Mouse (Mus musculus): ENCODE results near the gene Tatdn2. TPM values are rescaled to one million over a fixed set of nuclear protein-coding genes. Genes with fewer than 3 reads are reported as not detected.
A peak's percentile ranks its signal among the peaks of the same experiment; 100 is the strongest.

Tatdn2 gene
- polyA plus RNA-seq, 1 experiment from 2014 or later: 0.93 TPM

GRCm38 (mm10) chr6:113656847-113657246 is 40.0 kb upstream of the Tatdn2 start:
- H3K4me1 ChIP-seq (ENCODE audit: control insufficient read depth, insufficient read depth, low read length): peaks cover 20% of the 10 kb centered on the region
- H3K36me3 ChIP-seq (ENCODE audit: control insufficient read depth, insufficient read depth, low read length): no peaks in the 10 kb centered on the region
- no peak overlapping the region for H3K4me3 ChIP-seq (ENCODE audit: low read depth, low read length)
- no peak overlapping the region for H3K9ac ChIP-seq (ENCODE audit: low read depth, low read length)
- H3K27me3 ChIP-seq (ENCODE audit: control insufficient read depth, insufficient read depth, low read length): no peaks in the 10 kb centered on the region
- H3K9me3 ChIP-seq (replicated peaks; ENCODE audit: control insufficient read depth, low read length): no peaks in the 10 kb centered on the region
- WGBS (ENCODE audit: insufficient replicate concordance): 86% methylated on average over 6 of the region's 6 CpGs
- no peak overlapping the region for H3K27ac ChIP-seq (ENCODE audit: low read depth, low read length)
- H3K4me2 ChIP-seq: no peak overlapping the region
- ATAC-seq (replicated peaks; ENCODE audit: insufficient number of reproducible peaks, low FRiP score, low TSS enrichment): no peak

GRCm38 (mm10) chr6:113658226-113658625 is 38.6 kb upstream of the Tatdn2 start:
- no peaks in the 10 kb centered on the region for H3K27me3 ChIP-seq (ENCODE audit: control insufficient read depth, insufficient read depth, low read length)
- peaks cover 21% of the 10 kb centered on the region for H3K4me1 ChIP-seq (ENCODE audit: control insufficient read depth, insufficient read depth, low read length)
- H3K4me3 ChIP-seq (ENCODE audit: low read depth, low read length): no peak overlapping the region
- no peaks in the 10 kb centered on the region for H3K9me3 ChIP-seq (replicated peaks; ENCODE audit: control insufficient read depth, low read length)
- 59% methylated on average over 3 of the region's 3 CpGs for whole genome bisulfite sequencing (ENCODE audit: insufficient replicate concordance)
- no peak overlapping the region for H3K9ac ChIP-seq (ENCODE audit: low read depth, low read length)
- H3K27ac ChIP-seq (ENCODE audit: low read depth, low read length): no peak overlapping the region
- ATAC-seq (replicated peaks; ENCODE audit: insufficient number of reproducible peaks, low FRiP score, low TSS enrichment): no peak
- no peak overlapping the region for H3K4me2 ChIP-seq
- no peaks in the 10 kb centered on the region for H3K36me3 ChIP-seq (ENCODE audit: control insufficient read depth, insufficient read depth, low read length)

GRCm38 (mm10) chr6:113659648-113660491 is 37.0 kb upstream of the Tatdn2 start:
- Histone ChIP-seq H3K27me3 (ENCODE audit: control insufficient read depth, insufficient read depth, low read length) (no peaks in the 10 kb centered on the region), H3K36me3 (ENCODE audit: control insufficient read depth, insufficient read depth, low read length) (no peaks in the 10 kb centered on the region), H3K4me2 (peak overlapping the region; percentile 22; the same call in 1 of the 2 replicates), H3K9me3 (replicated peaks; ENCODE audit: control insufficient read depth, low read length) (no peaks in the 10 kb centered on the region), H3K4me1 (ENCODE audit: control insufficient read depth, insufficient read depth, low read length) (peaks cover 21% of the 10 kb centered on the region), H3K4me3 (ENCODE audit: low read depth, low read length) (no peak overlapping the region), H3K9ac (ENCODE audit: low read depth, low read length) (no peak overlapping the region), H3K27ac (ENCODE audit: low read depth, low read length) (peak overlapping the region; percentile 22; the same call in 1 of the 2 replicates)
- WGBS (ENCODE audit: insufficient replicate concordance): 57% methylated on average over 8 of the region's 8 CpGs
- ATAC-seq (replicated peaks; ENCODE audit: insufficient number of reproducible peaks, low FRiP score, low TSS enrichment): no peak

DNA sequence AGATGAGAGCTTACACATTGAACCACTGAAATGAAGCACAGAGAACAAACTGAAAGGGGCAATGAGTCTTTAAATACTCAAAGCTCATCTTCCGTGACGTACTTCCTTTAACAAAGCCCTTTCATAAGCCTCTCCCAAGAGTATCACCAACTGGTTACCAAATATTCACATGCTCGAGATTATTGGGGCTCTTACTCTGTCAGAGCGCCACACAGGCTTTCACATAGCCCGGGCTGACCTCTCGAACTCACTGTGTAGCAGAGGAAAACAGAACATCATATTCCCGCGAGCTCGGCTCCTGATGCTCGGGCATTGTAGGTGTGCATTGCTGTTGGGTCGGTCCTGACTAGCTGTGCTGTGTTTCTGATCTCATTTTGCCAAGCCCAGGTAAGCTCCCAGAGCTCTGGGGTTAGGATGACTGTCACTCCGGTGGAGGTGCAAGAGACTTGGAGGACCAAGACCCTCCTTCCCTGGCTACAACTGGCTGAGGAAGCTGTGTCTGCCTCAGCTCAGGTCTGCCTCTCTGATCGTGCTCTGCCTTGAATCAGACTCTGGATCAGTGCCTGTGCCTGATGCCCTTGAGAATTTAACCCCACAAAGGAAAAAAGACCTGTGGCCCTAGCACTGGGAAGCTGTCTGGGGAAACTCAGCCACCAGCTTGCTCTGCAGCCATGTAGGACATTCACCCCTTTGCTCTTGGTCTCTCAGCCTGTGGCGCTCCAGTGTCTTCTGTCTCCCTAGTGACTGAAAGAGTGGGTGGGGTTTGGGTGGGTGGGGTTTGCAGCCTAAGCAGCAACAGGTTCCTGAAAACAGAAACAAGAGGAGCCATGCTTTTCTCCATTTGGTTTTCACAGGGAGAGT is 36.1 kb upstream of the Tatdn2 start:
- H3K9me3 ChIP-seq (replicated peaks; ENCODE audit: control insufficient read depth, low read length): no peaks in the 10 kb centered on the region
- 0 out of 2 replicates have a peak overlapping the region, but pooled peaks have one; percentile 22 for H3K27ac ChIP-seq (ENCODE audit: low read depth, low read length)
- no peaks in the 10 kb centered on the region for H3K27me3 ChIP-seq (ENCODE audit: control insufficient read depth, insufficient read depth, low read length)
- no peak overlapping the region for H3K4me3 ChIP-seq (ENCODE audit: low read depth, low read length)
- no peak overlapping the region for H3K4me2 ChIP-seq
- ATAC-seq (replicated peaks; ENCODE audit: insufficient number of reproducible peaks, low FRiP score, low TSS enrichment): no peak
- WGBS (ENCODE audit: insufficient replicate concordance): 61% methylated on average over 14 of the region's 14 CpGs
- peaks cover 21% of the 10 kb centered on the region for H3K4me1 ChIP-seq (ENCODE audit: control insufficient read depth, insufficient read depth, low read length)
- H3K36me3 ChIP-seq (ENCODE audit: control insufficient read depth, insufficient read depth, low read length): no peaks in the 10 kb centered on the region
- H3K9ac ChIP-seq (ENCODE audit: low read depth, low read length): no peak overlapping the region

GRCm38 (mm10) chr6:113661353-113662241 is 35.3 kb upstream of the Tatdn2 start:
- Histone ChIP-seq H3K27me3 (ENCODE audit: control insufficient read depth, insufficient read depth, low read length) (no peaks in the 10 kb centered on the region), H3K4me1 (ENCODE audit: control insufficient read depth, insufficient read depth, low read length) (peaks cover 21% of the 10 kb centered on the region), H3K4me3 (ENCODE audit: low read depth, low read length) (no peak overlapping the region), H3K36me3 (ENCODE audit: control insufficient read depth, insufficient read depth, low read length) (no peaks in the 10 kb centered on the region), H3K4me2 (no peak overlapping the region), H3K9ac (ENCODE audit: low read depth, low read length) (no peak overlapping the region; the same call in 1 of the 2 replicates), H3K27ac (ENCODE audit: low read depth, low read length) (0 out of 2 replicates have a peak overlapping the region, but pooled peaks have one; percentile 22), H3K9me3 (replicated peaks; ENCODE audit: control insufficient read depth, low read length) (no peaks in the 10 kb centered on the region)
- WGBS (ENCODE audit: insufficient replicate concordance): 59% methylated on average over 12 of the region's 12 CpGs
- ATAC-seq (replicated peaks; ENCODE audit: insufficient number of reproducible peaks, low FRiP score, low TSS enrichment): no peak

GRCm38 (mm10) chr6:113662964-113663700 is 33.7 kb upstream of the Tatdn2 start:
- Histone ChIP-seq H3K4me2 (no peak overlapping the region), H3K36me3 (ENCODE audit: control insufficient read depth, insufficient read depth, low read length) (no peaks in the 10 kb centered on the region), H3K9ac (ENCODE audit: low read depth, low read length) (no peak overlapping the region), H3K4me1 (ENCODE audit: control insufficient read depth, insufficient read depth, low read length) (peaks cover 21% of the 10 kb centered on the region), H3K9me3 (replicated peaks; ENCODE audit: control insufficient read depth, low read length) (no peaks in the 10 kb centered on the region), H3K4me3 (ENCODE audit: low read depth, low read length) (no peak overlapping the region), H3K27me3 (ENCODE audit: control insufficient read depth, insufficient read depth, low read length) (no peaks in the 10 kb centered on the region), H3K27ac (ENCODE audit: low read depth, low read length) (no peak overlapping the region)
- 95% methylated on average over 8 of the region's 8 CpGs for WGBS (ENCODE audit: insufficient replicate concordance)
- ATAC-seq (replicated peaks; ENCODE audit: insufficient number of reproducible peaks, low FRiP score, low TSS enrichment): no peak

GRCm38 (mm10) chr6:113664305-113664704 is 32.5 kb upstream of the Tatdn2 start:
- H3K9me3 ChIP-seq (replicated peaks; ENCODE audit: control insufficient read depth, low read length): no peaks in the 10 kb centered on the region
- 85% methylated on average over 7 of the region's 7 CpGs for WGBS (ENCODE audit: insufficient replicate concordance)
- no peak for ATAC-seq (replicated peaks; ENCODE audit: insufficient number of reproducible peaks, low FRiP score, low TSS enrichment)
- no peaks in the 10 kb centered on the region for H3K27me3 ChIP-seq (ENCODE audit: control insufficient read depth, insufficient read depth, low read length)
- H3K36me3 ChIP-seq (ENCODE audit: control insufficient read depth, insufficient read depth, low read length): no peaks in the 10 kb centered on the region
- H3K9ac ChIP-seq (ENCODE audit: low read depth, low read length): no peak overlapping the region
- no peak overlapping the region for H3K4me2 ChIP-seq
- peaks cover 26% of the 10 kb centered on the region for H3K4me1 ChIP-seq (ENCODE audit: control insufficient read depth, insufficient read depth, low read length)
- no peak overlapping the region for H3K4me3 ChIP-seq (ENCODE audit: low read depth, low read length)
- H3K27ac ChIP-seq (ENCODE audit: low read depth, low read length): no peak overlapping the region
